Mouse (Mus musculus) lung, embryonic 16.5 days (tissue): ENCODE results near the gene Ppp4r3a. TPM values are rescaled to one million over a fixed set of nuclear protein-coding genes. Genes with fewer than 3 reads are reported as not detected.

Experiments
- ATAC-seq: fragments of 200-750 bp; cut with Nextera tagmentation; 2 replicates; pipeline ENCODE4 v1.8.0; 2017; ENCODE audit warnings: low read depth, mild to moderate bottlenecking, moderate library complexity
- H3K27ac ChIP-seq: fragments of 300-500 bp; sonication (generic); 2 replicates; pipeline ENCODE4 v1.5.1; 2014; ENCODE audit warnings: mild to moderate bottlenecking, control low read depth, low read length
- H3K27me3 ChIP-seq: fragments of 300-500 bp; sonication (generic); 2 replicates; pipeline ENCODE4 v1.6.1; 2014; ENCODE audit warnings: low read depth, low read length, mixed read lengths; ENCODE audit not compliant: control insufficient read depth, insufficient read depth
- H3K36me3 ChIP-seq: fragments of 300-500 bp; sonication (generic); 2 replicates; pipeline ENCODE4 v1.6.1; 2014; ENCODE audit warnings: low read length; ENCODE audit not compliant: control insufficient read depth, insufficient read depth
- H3K4me1 ChIP-seq: fragments of 300-500 bp; sonication (generic); replicated peaks from 2 replicates; pipeline ENCODE4 v1.6.1; 2014; ENCODE audit warnings: low read length, mixed read lengths; ENCODE audit not compliant: control insufficient read depth, insufficient read depth
- H3K4me2 ChIP-seq: fragments of 300-500 bp; sonication (generic); 2 replicates; pipeline ENCODE4 v1.6.1; 2014; ENCODE audit warnings: low read depth, low read length, control low read depth
- H3K4me3 ChIP-seq: fragments of 300-500 bp; sonication (generic); 2 replicates; pipeline ENCODE4 v1.5.1; 2014; ENCODE audit warnings: mild to moderate bottlenecking, low read length, control low read depth
- H3K9ac ChIP-seq: fragments of 300-500 bp; sonication (generic); 2 replicates; pipeline ENCODE4 v1.6.1; 2014; ENCODE audit warnings: low read length, control low read depth
- H3K9me3 ChIP-seq: fragments of 300-500 bp; sonication (generic); 2 replicates; pipeline ENCODE4 v1.6.1; 2016; ENCODE audit warnings: low read length; ENCODE audit not compliant: control insufficient read depth
- WGBS: fragments of 180-500 bp; shearing (Covaris S2); extraction: QIAGEN DNeasy Blood & Tissue Kit; methylation state at CpG from one replicate; pipeline ENCODE4 v1.1.7; 2014; 5-methylcytosine and 5-hydroxymethylcytosine counted together
- polyA plus RNA-seq: library from polyadenylated mRNA; unstranded; fragments of >200 nt; fragmentation: Nextera tagmentation; extraction: Ambion mirVana; gene quantifications from 2 replicates; pipeline ENCODE4 v1.2.1, GENCODE M21; 2015

Ppp4r3a gene
- polyA plus RNA-seq, 1 experiment from 2014 or later = 30.4 TPM

- Histone ChIP-seq H3K27ac (0 out of 2 replicates have a peak overlapping the region, but pooled peaks have one; percentile 16), H3K36me3 (no peaks in the 10 kb centered on the region), H3K27me3 (no peaks in the 10 kb centered on the region), H3K4me1 (peaks cover 42% of the 10 kb centered on the region), H3K9me3 (no peaks in the 10 kb centered on the region), H3K4me2 (no peak overlapping the region), H3K4me3 (no peak overlapping the region), H3K9ac (no peak overlapping the region)
- 43% methylated on average over 7 of the region's 7 CpGs for WGBS
- ATAC-seq = no peak; the same call in 1 of the 2 replicates
Observed at GRCm38 (mm10) chr12:100999061-100999954, 84.2 kb downstream of the Ppp4r3a start.

- ATAC-seq = 0 out of 2 replicates have a peak, but pooled peaks have one; percentile 7
- WGBS = 24% methylated on average over 8 of the region's 8 CpGs
Observed at GRCm38 (mm10) chr12:100998564-100998962, 84.9 kb downstream of the Ppp4r3a start.

GRCm38 (mm10) chr12:100997830-100998563 is 85.5 kb downstream of the Ppp4r3a start:
- H3K9ac ChIP-seq = no peak overlapping the region
- no peak overlapping the region for H3K27ac ChIP-seq
- H3K4me2 ChIP-seq = no peak overlapping the region
- H3K9me3 ChIP-seq = no peaks in the 10 kb centered on the region
- no peaks in the 10 kb centered on the region for H3K27me3 ChIP-seq
- no peaks in the 10 kb centered on the region for H3K36me3 ChIP-seq
- ATAC-seq = no peak
- WGBS = 14% methylated on average over 10 of the region's 10 CpGs
- no peak overlapping the region for H3K4me3 ChIP-seq
- peaks cover 35% of the 10 kb centered on the region for H3K4me1 ChIP-seq

More at GRCm38 (mm10) chr12:100998564-100998962, 84.9 kb downstream of the Ppp4r3a start:
- H3K4me1 ChIP-seq = peaks cover 40% of the 10 kb centered on the region
- H3K4me3 ChIP-seq = no peak overlapping the region
- H3K9me3 ChIP-seq = no peaks in the 10 kb centered on the region
- H3K27me3 ChIP-seq = no peaks in the 10 kb centered on the region
- no peak overlapping the region for H3K9ac ChIP-seq
- H3K36me3 ChIP-seq = no peaks in the 10 kb centered on the region
- no peak overlapping the region for H3K27ac ChIP-seq
- no peak overlapping the region for H3K4me2 ChIP-seq

GRCm38 (mm10) chr12:100996378-100996898 is 87.1 kb downstream of the Ppp4r3a start:
- ATAC-seq = no peak

GRCm38 (mm10) chr12:100995607-100996377 is 87.7 kb downstream of the Ppp4r3a start:
- no peak for ATAC-seq
- Histone ChIP-seq H3K36me3 (no peaks in the 10 kb centered on the region), H3K4me1 (peaks cover 22% of the 10 kb centered on the region)

More at GRCm38 (mm10) chr12:100996378-100996898, 87.1 kb downstream of the Ppp4r3a start:
- H3K36me3 ChIP-seq = no peaks in the 10 kb centered on the region
- no peak overlapping the region for H3K4me2 ChIP-seq
- no peak overlapping the region for H3K4me3 ChIP-seq
- no peak overlapping the region for H3K9ac ChIP-seq
- H3K9me3 ChIP-seq = no peaks in the 10 kb centered on the region
- 61% methylated on average over 5 of the region's 5 CpGs for WGBS
- no peaks in the 10 kb centered on the region for H3K27me3 ChIP-seq
- H3K4me1 ChIP-seq = peaks cover 28% of the 10 kb centered on the region
- H3K27ac ChIP-seq = no peak overlapping the region

GRCm38 (mm10) chr12:100994140-100995015 is 89.1 kb downstream of the Ppp4r3a start:
- peaks cover 23% of the 10 kb centered on the region for H3K4me1 ChIP-seq

More at GRCm38 (mm10) chr12:100995607-100996377, 87.7 kb downstream of the Ppp4r3a start:
- Histone ChIP-seq H3K4me3 (no peak overlapping the region), H3K9ac (no peak overlapping the region), H3K27me3 (no peaks in the 10 kb centered on the region), H3K9me3 (no peaks in the 10 kb centered on the region), H3K4me2 (no peak overlapping the region), H3K27ac (no peak overlapping the region)
- WGBS = 54% methylated on average over 16 of the region's 16 CpGs

GRCm38 (mm10) chr12:100993146-100993545 is 90.4 kb downstream of the Ppp4r3a start:
- WGBS = 65% methylated on average over 3 of the region's 3 CpGs
- no peak for ATAC-seq

More at GRCm38 (mm10) chr12:100994140-100995015, 89.1 kb downstream of the Ppp4r3a start:
- no peak for ATAC-seq
- no peak overlapping the region for H3K4me3 ChIP-seq
- no peaks in the 10 kb centered on the region for H3K9me3 ChIP-seq
- no peaks in the 10 kb centered on the region for H3K36me3 ChIP-seq
- H3K9ac ChIP-seq = no peak overlapping the region
- H3K27ac ChIP-seq = no peak overlapping the region
- WGBS = 68% methylated on average over 3 of the region's 3 CpGs
- H3K4me2 ChIP-seq = no peak overlapping the region
- H3K27me3 ChIP-seq = no peaks in the 10 kb centered on the region

GRCm38 (mm10) chr12:100992505-100992904 is 91.0 kb downstream of the Ppp4r3a start:
- H3K27me3 ChIP-seq = no peaks in the 10 kb centered on the region
- no peaks in the 10 kb centered on the region for H3K9me3 ChIP-seq
- no peak overlapping the region for H3K27ac ChIP-seq
- H3K9ac ChIP-seq = no peak overlapping the region
- H3K4me3 ChIP-seq = no peak overlapping the region
- H3K4me1 ChIP-seq = peaks cover 7% of the 10 kb centered on the region
- no peak overlapping the region for H3K4me2 ChIP-seq
- no peaks in the 10 kb centered on the region for H3K36me3 ChIP-seq
- 73% methylated on average over 7 of the region's 7 CpGs for WGBS
- no peak for ATAC-seq

More at GRCm38 (mm10) chr12:100993146-100993545, 90.4 kb downstream of the Ppp4r3a start:
- H3K27ac ChIP-seq = no peak overlapping the region
- no peaks in the 10 kb centered on the region for H3K9me3 ChIP-seq
- H3K9ac ChIP-seq = no peak overlapping the region
- no peaks in the 10 kb centered on the region for H3K27me3 ChIP-seq
- H3K4me3 ChIP-seq = no peak overlapping the region
- H3K36me3 ChIP-seq = no peaks in the 10 kb centered on the region
- H3K4me1 ChIP-seq = peaks cover 11% of the 10 kb centered on the region
- no peak overlapping the region for H3K4me2 ChIP-seq
